ENCODE assay signal across 8 mouse cellular contexts in the genomic region with DNA sequence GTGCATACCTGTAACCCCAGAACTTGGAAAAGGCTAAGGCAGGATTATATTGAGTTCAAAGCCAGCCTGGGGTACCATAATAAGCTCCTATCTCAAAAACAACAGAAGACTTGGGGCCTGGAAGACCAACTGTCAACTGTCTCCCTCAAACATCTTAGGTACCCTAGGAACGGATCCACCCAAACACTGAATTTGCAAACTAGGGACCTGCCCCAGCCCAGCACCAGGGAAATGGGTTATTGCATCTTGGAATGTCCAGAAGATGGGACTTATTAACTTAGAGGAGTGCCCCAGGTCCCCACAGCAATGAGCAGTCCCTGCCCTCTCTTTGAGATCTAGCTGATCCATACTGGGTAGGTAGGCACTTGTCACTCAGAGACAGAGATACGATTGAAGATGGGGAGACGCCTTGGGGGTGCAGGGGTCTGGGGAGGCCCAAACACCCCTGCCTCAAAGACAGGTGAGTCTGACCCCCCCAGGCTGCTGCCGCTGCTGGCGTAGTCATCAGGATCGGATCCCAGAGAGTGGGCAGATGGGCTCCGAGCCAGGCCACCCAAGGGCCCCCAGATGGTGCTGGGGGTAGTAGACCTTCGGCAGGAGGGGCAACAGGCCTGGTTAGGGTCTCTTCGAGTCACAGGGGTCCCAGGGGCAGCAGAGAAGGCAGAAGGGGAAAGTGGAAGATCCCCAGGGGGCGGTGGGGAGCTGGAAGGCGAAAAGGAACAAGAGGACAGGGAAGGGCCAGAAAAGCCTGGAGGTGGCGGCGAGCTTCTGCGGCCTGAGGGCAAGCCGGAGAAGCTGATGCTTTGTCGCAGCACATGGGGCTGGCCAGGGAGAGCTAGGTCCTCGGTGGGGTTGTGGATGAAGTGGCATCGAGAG. TPM values are rescaled to one million over a fixed set of nuclear protein-coding genes. Genes with fewer than 3 reads are reported as not detected.
DNase-seq lines count a peak whose midpoint lies in the region; ATAC-seq and TF ChIP-seq lines count a peak whose summit lies in the region.

No protein-coding gene starts in this region.

- peaks cover 13% of the 10 kb centered on the region for H3K36me3 ChIP-seq in E14TG2a.4 (ENCODE audit: insufficient read depth, low read length)
- 0 out of 2 replicates have a peak, but pooled peaks cover 3% of the 10 kb centered on the region for H3K36me3 ChIP-seq in kidney, embryonic 15.5 days

- peaks cover 81% of the 10 kb centered on the region for H3K4me1 ChIP-seq in E14TG2a.4 (replicated peaks; ENCODE audit: low read depth, low read length)
- peaks cover 83% of the 10 kb centered on the region for H3K4me1 ChIP-seq in kidney, embryonic 15.5 days

- DNase-seq in A20 (ENCODE audit: low read depth, low spot score) = peak; percentile 59
- peak; percentile 46 for DNase-seq in heart, adult 8-10 months (ENCODE audit: low spot score)
- peak; percentile 64 for DNase-seq in lung, postnatal 25 days (ENCODE audit: low spot score)
- DNase-seq in cerebellum, postnatal 4 days (ENCODE audit: low spot score in 2 of 2) = no peak
- DNase-seq in left cerebral cortex, adult 9 months (ENCODE audit: low spot score in 2 of 2) = no peak

- no peaks in the 10 kb centered on the region for H3K9me3 ChIP-seq in E14TG2a.4 (ENCODE audit: low read length)
- H3K9me3 ChIP-seq in kidney, embryonic 15.5 days (replicated peaks) = no peaks in the 10 kb centered on the region

- no peak for TF ChIP-seq CTCF in E14TG2a.4 (conservative IDR thresholded peaks at IDR 0.05; ENCODE audit: low read length)

- peak overlapping the region; percentile 100 for H3K27ac ChIP-seq in kidney, embryonic 15.5 days

- H3K9ac ChIP-seq in kidney, embryonic 15.5 days = peak overlapping the region; percentile 89

- ATAC-seq in kidney, embryonic 15.5 days (replicated peaks; ENCODE audit: low FRiP score) = no peak
- no peak for ATAC-seq in megakaryocyte-erythroid progenitor cell, adult 5-6 weeks (replicated peaks; ENCODE audit: low FRiP score, low TSS enrichment, poor library complexity, severe bottlenecking)

- peak overlapping the region; percentile 89 for H3K4me3 ChIP-seq in E14TG2a.4 (replicated peaks; ENCODE audit: low read length)
- peak overlapping the region; percentile 75 for H3K4me3 ChIP-seq in kidney, embryonic 15.5 days (replicated peaks)

- WGBS in kidney, embryonic 15.5 days = 59% methylated on average over 18 of the region's 18 CpGs

- H3K4me2 ChIP-seq in kidney, embryonic 15.5 days = peak overlapping the region; percentile 88

- no peaks in the 10 kb centered on the region for H3K27me3 ChIP-seq in E14TG2a.4 (ENCODE audit: insufficient read depth, low read length)
- no peaks in the 10 kb centered on the region for H3K27me3 ChIP-seq in kidney, embryonic 15.5 days

RNA-seq across cellular contexts. Expression of gene Zfp36, which starts 2.6 kb away (rescaled TPM):
- total RNA-seq in heart, adult 8-10 months (2022) = 10 to 100 TPM; 12.2 to 40.6 (median 16.5) TPM
- polyA plus RNA-seq in kidney, embryonic 15.5 days (2015; fragmentation: Nextera tagmentation; extraction: Ambion mirVana) = 16.2 TPM in 2 replicates
- 13.4 and 15.3 TPM in 2 replicates for total RNA-seq in megakaryocyte-erythroid progenitor cell, adult 5-6 weeks (2014; fragmentation: Nextera tagmentation)
- total RNA-seq in megakaryocyte-erythroid progenitor cell, adult 5-6 weeks (2017) = 26.9 and 33.7 TPM in 2 replicates

RNA-seq across cellular contexts. Expression of gene Plekhg2, which starts 5.0 kb away (rescaled TPM):
- total RNA-seq in heart, adult 8-10 months (2022) = 10 to 100 TPM in 3 of 4 experiments, 1 to 10 TPM in 1; 8.9 to 13.2 (median 11.2) TPM
- 69.9 and 84.6 TPM in 2 replicates for polyA plus RNA-seq in kidney, embryonic 15.5 days (2015; fragmentation: Nextera tagmentation; extraction: Ambion mirVana)
- 4.1 and 7.7 TPM in 2 replicates for total RNA-seq in megakaryocyte-erythroid progenitor cell, adult 5-6 weeks (2014; fragmentation: Nextera tagmentation)
- total RNA-seq in megakaryocyte-erythroid progenitor cell, adult 5-6 weeks (2017) = 0.19 and 2.3 TPM in 2 replicates

RNA-seq across cellular contexts. Expression of gene Med29, which starts 15.1 kb away (rescaled TPM):
- total RNA-seq in heart, adult 8-10 months (2022) = 10 to 100 TPM; 19.5 to 24.0 (median 22.2) TPM
- 52.6 and 57.7 TPM in 2 replicates for polyA plus RNA-seq in kidney, embryonic 15.5 days (2015; fragmentation: Nextera tagmentation; extraction: Ambion mirVana)
- total RNA-seq in megakaryocyte-erythroid progenitor cell, adult 5-6 weeks (2014; fragmentation: Nextera tagmentation) = 22.3 and 28.9 TPM in 2 replicates
- total RNA-seq in megakaryocyte-erythroid progenitor cell, adult 5-6 weeks (2017) = 9.9 and 16.0 TPM in 2 replicates

RNA-seq across cellular contexts. Expression of gene Paf1, which starts 15.3 kb away (rescaled TPM):
- total RNA-seq in heart, adult 8-10 months (2022) = 10 to 100 TPM; 35.7 to 44.4 (median 39.1) TPM
- 86.8 and 100 TPM in 2 replicates for polyA plus RNA-seq in kidney, embryonic 15.5 days (2015; fragmentation: Nextera tagmentation; extraction: Ambion mirVana)
- total RNA-seq in megakaryocyte-erythroid progenitor cell, adult 5-6 weeks (2014; fragmentation: Nextera tagmentation) = 65.0 and 84.6 TPM in 2 replicates
- total RNA-seq in megakaryocyte-erythroid progenitor cell, adult 5-6 weeks (2017) = 129 and 149 TPM in 2 replicates

RNA-seq across cellular contexts. Expression of gene Rps16, which starts 27.0 kb away (rescaled TPM):
- total RNA-seq in heart, adult 8-10 months (2022) = 100 to 1,000 TPM; 472 to 574 (median 541) TPM
- 995 and 1,159 TPM in 2 replicates for polyA plus RNA-seq in kidney, embryonic 15.5 days (2015; fragmentation: Nextera tagmentation; extraction: Ambion mirVana)
- total RNA-seq in megakaryocyte-erythroid progenitor cell, adult 5-6 weeks (2014; fragmentation: Nextera tagmentation) = 3,991 and 4,625 TPM in 2 replicates
- 881 and 1,091 TPM in 2 replicates for total RNA-seq in megakaryocyte-erythroid progenitor cell, adult 5-6 weeks (2017)

Comparison
In these comparisons a context has a peak if more than half of its experiments do, and no peak if none do; other contexts are left out.
1. DNase-seq: peak in A20 (single experiment), heart, adult 8-10 months (single experiment) and lung, postnatal 25 days (single experiment); none in cerebellum, postnatal 4 days (0 of 2) and left cerebral cortex, adult 9 months (0 of 2).